16 mouse cellular contexts compared by ENCODE assay signal in the genomic region with DNA sequence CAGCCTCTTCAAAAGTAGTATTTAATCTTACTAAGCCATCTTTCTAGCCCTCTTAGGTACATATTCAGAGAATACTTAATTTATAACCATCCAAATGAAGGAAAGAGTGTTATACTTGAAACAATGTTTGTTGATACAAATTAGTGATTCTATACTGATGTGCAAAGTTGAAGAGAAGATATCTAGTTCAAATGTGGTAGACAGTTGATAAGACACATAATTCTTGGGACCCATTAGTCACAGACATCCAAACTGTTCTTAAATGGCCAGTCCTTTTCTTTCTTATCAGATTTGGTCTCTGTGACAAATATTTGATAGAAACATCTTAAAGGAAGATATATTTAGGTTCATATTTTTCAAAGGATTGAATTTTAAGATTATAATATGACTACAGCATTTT.
"Had no signal": no experiment of that assay in that cellular context is flagged by ENCODE, and none has a peak within 500 bp of the region (broad histone marks: within the 10 kb centered on the region; RNA-seq: fewer than 3 reads in every experiment).

No protein-coding gene starts in this region.

- H3K9ac ChIP-seq: neural tube, embryonic 13.5 days; neural tube, embryonic 15.5 days; stomach, embryonic 15.5 days had no signal

- H3K27me3 ChIP-seq: neural tube, embryonic 13.5 days; neural tube, embryonic 15.5 days; stomach, embryonic 15.5 days had no signal

- H3K4me3 ChIP-seq: neural tube, embryonic 13.5 days; neural tube, embryonic 15.5 days; stomach, embryonic 15.5 days had no signal

- H3K9me3 ChIP-seq: neural tube, embryonic 13.5 days; neural tube, embryonic 15.5 days; stomach, embryonic 15.5 days had no signal

- DNase-seq: retina, postnatal 1 day; right cerebral cortex, adult 18-20 months; right cerebral cortex, postnatal 14 days; right cerebral cortex, postnatal 25 days; right cerebral cortex, postnatal 4 days; spleen, adult 18-20 months; thymus, adult 18-20 months; thymus, adult 2 months; thymus, postnatal 14 days; thymus, postnatal 25 days; thymus, postnatal 36 days; thymus, postnatal 4 days had no signal

- H3K36me3 ChIP-seq: neural tube, embryonic 13.5 days; neural tube, embryonic 15.5 days; stomach, embryonic 15.5 days had no signal

- H3K27ac ChIP-seq: neural tube, embryonic 13.5 days; neural tube, embryonic 15.5 days; stomach, embryonic 15.5 days; stomach, postnatal 0 days had no signal

- H3K4me1 ChIP-seq: neural tube, embryonic 13.5 days; neural tube, embryonic 15.5 days; stomach, embryonic 15.5 days had no signal
